ENCODE assay signal across 20 mouse cellular contexts in genomic region chr15:42366796-42367195, GRCm38 (mm10).
A peak's percentile ranks its signal among the peaks of the same experiment; 100 is the strongest.
DNase-seq lines count a peak whose midpoint lies in the region; ATAC-seq and TF ChIP-seq lines count a peak whose summit lies in the region.
"Had no signal": no experiment of that assay in that cellular context is flagged by ENCODE, and none has a peak within 500 bp of the region (broad histone marks: within the 10 kb centered on the region; RNA-seq: fewer than 3 reads in every experiment).

No protein-coding gene starts in this region.

- no peak overlapping the region for H3K4me2 ChIP-seq in embryonic facial prominence, embryonic 14.5 days (ENCODE audit: low read depth, low read length)
- H3K4me2 ChIP-seq in limb, embryonic 11.5 days (ENCODE audit: low read depth, severe bottlenecking) = no peak overlapping the region
- no peak overlapping the region for H3K4me2 ChIP-seq in stomach, postnatal 0 days (replicated peaks; ENCODE audit: low read depth)
- H3K4me2 ChIP-seq: embryonic facial prominence, embryonic 12.5 days; hindbrain, embryonic 14.5 days; limb, embryonic 15.5 days; midbrain, embryonic 12.5 days; neural tube, embryonic 13.5 days had no signal

- DNase-seq in adrenal gland, adult 2 months = peak; percentile 10
- no peak for DNase-seq in adrenal gland, adult 18-20 months (ENCODE audit: low spot score in 2 of 2)
- peak; percentile 72 for DNase-seq in adipocyte (ENCODE audit: low spot score)
- peak; percentile 30 for DNase-seq in embryonic facial prominence, embryonic 14.5 days (ENCODE audit: low spot score)
- peak; percentile 71 for DNase-seq in limb, embryonic 11.5 days (ENCODE audit: low spot score)
- no peak for DNase-seq in stomach, postnatal 0 days (ENCODE audit: low spot score)
- no peak for DNase-seq in lung, postnatal 36 days
- no peak for DNase-seq in cerebellum, postnatal 14 days
- DNase-seq: cerebellum, adult 9-11 months; lung, postnatal 10 days; right cerebral cortex, postnatal 25 days; thymus, postnatal 14 days had no signal

- no peaks in the 10 kb centered on the region for H3K4me1 ChIP-seq in embryonic facial prominence, embryonic 14.5 days (ENCODE audit: control insufficient read depth, insufficient read depth, low read length)
- H3K4me1 ChIP-seq in limb, embryonic 11.5 days (ENCODE audit: control insufficient read depth, insufficient read depth, low read length) = no peaks in the 10 kb centered on the region; the same call in 1 of the 2 replicates
- no peaks in the 10 kb centered on the region for H3K4me1 ChIP-seq in stomach, postnatal 0 days (replicated peaks; ENCODE audit: control insufficient read depth, insufficient read depth)
- H3K4me1 ChIP-seq: embryonic facial prominence, embryonic 12.5 days; heart, embryonic 10.5 days; limb, embryonic 15.5 days; midbrain, embryonic 12.5 days; neural tube, embryonic 13.5 days had no signal

- TF ChIP-seq EP300 in stomach, postnatal 0 days (optimal IDR thresholded peaks at IDR 0.05) = no peak

- no peaks in the 10 kb centered on the region for H3K9me3 ChIP-seq in embryonic facial prominence, embryonic 14.5 days (ENCODE audit: control insufficient read depth, low read length)
- no peaks in the 10 kb centered on the region for H3K9me3 ChIP-seq in limb, embryonic 11.5 days (ENCODE audit: control insufficient read depth, low read length)
- no peaks in the 10 kb centered on the region for H3K9me3 ChIP-seq in stomach, postnatal 0 days (ENCODE audit: control insufficient read depth, low read length)
- H3K9me3 ChIP-seq: embryonic facial prominence, embryonic 12.5 days; heart, embryonic 10.5 days; limb, embryonic 15.5 days; midbrain, embryonic 12.5 days; neural tube, embryonic 13.5 days had no signal

- no peak overlapping the region for H3K9ac ChIP-seq in embryonic facial prominence, embryonic 14.5 days (ENCODE audit: low read depth, low read length)
- no peak overlapping the region for H3K9ac ChIP-seq in limb, embryonic 11.5 days (ENCODE audit: low read length)
- H3K9ac ChIP-seq in stomach, postnatal 0 days (ENCODE audit: low read length) = no peak overlapping the region
- H3K9ac ChIP-seq: embryonic facial prominence, embryonic 12.5 days; hindbrain, embryonic 14.5 days; limb, embryonic 15.5 days; midbrain, embryonic 12.5 days; neural tube, embryonic 13.5 days had no signal

- no peak overlapping the region for H3K27ac ChIP-seq in embryonic facial prominence, embryonic 14.5 days (replicated peaks; ENCODE audit: low read depth, low read length)
- no peak overlapping the region for H3K27ac ChIP-seq in limb, embryonic 11.5 days (replicated peaks; ENCODE audit: low read depth, low read length)
- no peak overlapping the region for H3K27ac ChIP-seq in stomach, postnatal 0 days (replicated peaks)
- H3K27ac ChIP-seq: embryonic facial prominence, embryonic 12.5 days; heart, embryonic 10.5 days; hindbrain, embryonic 14.5 days; left cerebral cortex, adult 2 months; limb, embryonic 15.5 days; midbrain, embryonic 12.5 days; neural tube, embryonic 13.5 days had no signal

- no peak for ATAC-seq in embryonic facial prominence, embryonic 14.5 days (ENCODE audit: low read depth)
- ATAC-seq in limb, embryonic 11.5 days (ENCODE audit: insufficient number of reproducible peaks, low FRiP score, low TSS enrichment, low read depth) = no peak
- ATAC-seq in stomach, postnatal 0 days (ENCODE audit: low FRiP score, low TSS enrichment) = no peak
- ATAC-seq: intestine, embryonic 16.5 days had no signal

- no peaks in the 10 kb centered on the region for H3K36me3 ChIP-seq in embryonic facial prominence, embryonic 14.5 days (ENCODE audit: control insufficient read depth, insufficient read depth, low read length)
- no peaks in the 10 kb centered on the region for H3K36me3 ChIP-seq in limb, embryonic 11.5 days (ENCODE audit: control insufficient read depth, insufficient read depth, low read length)
- H3K36me3 ChIP-seq in stomach, postnatal 0 days (ENCODE audit: control insufficient read depth, insufficient read depth, low read length) = no peaks in the 10 kb centered on the region
- H3K36me3 ChIP-seq: embryonic facial prominence, embryonic 12.5 days; heart, embryonic 10.5 days; limb, embryonic 15.5 days; midbrain, embryonic 12.5 days; neural tube, embryonic 13.5 days had no signal

- H3K27me3 ChIP-seq in embryonic facial prominence, embryonic 14.5 days (replicated peaks; ENCODE audit: control insufficient read depth, insufficient read depth, low read length) = no peaks in the 10 kb centered on the region
- no peaks in the 10 kb centered on the region for H3K27me3 ChIP-seq in limb, embryonic 11.5 days (ENCODE audit: control insufficient read depth, insufficient read depth, low read length)
- no peaks in the 10 kb centered on the region for H3K27me3 ChIP-seq in stomach, postnatal 0 days (ENCODE audit: control insufficient read depth, insufficient read depth, low read length)
- H3K27me3 ChIP-seq: embryonic facial prominence, embryonic 12.5 days; limb, embryonic 15.5 days; midbrain, embryonic 12.5 days; neural tube, embryonic 13.5 days had no signal

- no peak for TF ChIP-seq CTCF in stomach, postnatal 0 days (IDR thresholded peaks at IDR 0.05; ENCODE audit: low read depth)

- no peak overlapping the region for H3K4me3 ChIP-seq in embryonic facial prominence, embryonic 14.5 days (ENCODE audit: low read depth, low read length)
- no peak overlapping the region for H3K4me3 ChIP-seq in limb, embryonic 11.5 days (ENCODE audit: low read depth, low read length)
- H3K4me3 ChIP-seq in stomach, postnatal 0 days (ENCODE audit: low read depth, low read length) = no peak overlapping the region
- H3K4me3 ChIP-seq: embryonic facial prominence, embryonic 12.5 days; heart, embryonic 10.5 days; left cerebral cortex, adult 2 months; limb, embryonic 15.5 days; midbrain, embryonic 12.5 days; neural tube, embryonic 13.5 days had no signal

- 32% methylated on average over 3 of the region's 3 CpGs for WGBS in embryonic facial prominence, embryonic 14.5 days
- 19% methylated on average over 3 of the region's 3 CpGs for WGBS in limb, embryonic 11.5 days
- 74% methylated on average over 3 of the region's 3 CpGs for WGBS in stomach, postnatal 0 days

Comparison
In these comparisons a context has a peak if more than half of its experiments do, and no peak if none do; other contexts are left out.
1. DNase-seq: peak in adrenal gland, adult 2 months (single experiment), adipocyte (single experiment), embryonic facial prominence, embryonic 14.5 days (single experiment) and limb, embryonic 11.5 days (single experiment); none in adrenal gland, adult 18-20 months (0 of 2), stomach, postnatal 0 days (single experiment), lung, postnatal 36 days (single experiment) and cerebellum, postnatal 14 days (0 of 2).